Mouse (Mus musculus): ENCODE results near the gene Ccdc13.

GRCm38 (mm10) chr9:121869973-121870515 lies 30.8 kb upstream of the Ccdc13 start:
- no peak for TF ChIP-seq CTCF (IDR thresholded peaks at IDR 0.05; ENCODE audit: borderline replicate concordance, control insufficient read depth, extremely low read depth, insufficient read depth, low read length, poor library complexity)
- no peak for TF ChIP-seq POLR2A (IDR thresholded peaks at IDR 0.05; ENCODE audit: control insufficient read depth, extremely low read depth, insufficient read depth, low read length, poor library complexity)

Data from thymus, adult 2 months (tissue).